ENCODE assay signal across 13 mouse cellular contexts in genomic region chr4:150748099-150749000, GRCm38 (mm10).
A peak's percentile ranks its signal among the peaks of the same experiment; 100 is the strongest.
DNase-seq lines count a peak whose midpoint lies in the region; ATAC-seq and TF ChIP-seq lines count a peak whose summit lies in the region.
"Had no signal": no experiment of that assay in that cellular context is flagged by ENCODE, and none has a peak within 500 bp of the region (broad histone marks: within the 10 kb centered on the region; RNA-seq: fewer than 3 reads in every experiment).

No protein-coding gene starts in this region.

- H3K4me2 ChIP-seq in liver, embryonic 11.5 days, result no peak overlapping the region
- H3K4me2 ChIP-seq in heart, embryonic 16.5 days (ENCODE audit: low read depth, low read length), result no peak overlapping the region; the same call in 1 of the 2 replicates
- no peak overlapping the region for H3K4me2 ChIP-seq in stomach, embryonic 15.5 days
- H3K4me2 ChIP-seq: embryonic facial prominence, embryonic 15.5 days; midbrain, embryonic 13.5 days had no signal

- WGBS in liver, adult 2 months, result 62% methylated on average over 13 of the region's 13 CpGs
- 35% methylated on average over 13 of the region's 13 CpGs for WGBS in liver, embryonic 11.5 days
- 17% methylated on average over 13 of the region's 13 CpGs for WGBS in heart, embryonic 16.5 days
- 38% methylated on average over 13 of the region's 13 CpGs for WGBS in stomach, embryonic 15.5 days
- WGBS in midbrain, embryonic 10.5 days, result 78% methylated on average over 13 of the region's 13 CpGs

- H3K4me3 ChIP-seq in liver, adult 2 months (ENCODE audit: insufficient read depth, low read depth, low read length), result no peak overlapping the region
- no peak overlapping the region for H3K4me3 ChIP-seq in liver, embryonic 11.5 days (ENCODE audit: low read depth, low read length)
- no peak overlapping the region for H3K4me3 ChIP-seq in heart, embryonic 16.5 days (ENCODE audit: low read length)
- no peak overlapping the region for H3K4me3 ChIP-seq in stomach, embryonic 15.5 days (replicated peaks)
- H3K4me3 ChIP-seq in midbrain, embryonic 10.5 days, result no peak overlapping the region
- H3K4me3 ChIP-seq: embryonic facial prominence, embryonic 15.5 days; left cerebral cortex, adult 2 months; midbrain, embryonic 13.5 days had no signal

- no peak for TF ChIP-seq CTCF in liver, adult 2 months (IDR thresholded peaks at IDR 0.05; ENCODE audit: low read depth, low read length)

- no peaks in the 10 kb centered on the region for H3K9me3 ChIP-seq in liver, embryonic 11.5 days (ENCODE audit: control insufficient read depth, low read length)
- no peaks in the 10 kb centered on the region for H3K9me3 ChIP-seq in heart, embryonic 16.5 days (replicated peaks; ENCODE audit: control insufficient read depth, low read length)
- no peaks in the 10 kb centered on the region for H3K9me3 ChIP-seq in stomach, embryonic 15.5 days
- H3K9me3 ChIP-seq in midbrain, embryonic 10.5 days (replicated peaks), result no peaks in the 10 kb centered on the region
- H3K9me3 ChIP-seq: embryonic facial prominence, embryonic 15.5 days; midbrain, embryonic 13.5 days had no signal

- ATAC-seq in liver, embryonic 11.5 days (replicated peaks; ENCODE audit: low FRiP score), result no peak
- peak; percentile 74 for ATAC-seq in heart, embryonic 16.5 days (replicated peaks; ENCODE audit: extremely low read depth, insufficient read depth, low FRiP score)
- peak; percentile 75 for ATAC-seq in stomach, embryonic 15.5 days (ENCODE audit: insufficient read depth, low FRiP score, low read depth)
- ATAC-seq: hindbrain, postnatal 0 days; liver, postnatal 0 days; midbrain, embryonic 13.5 days had no signal

- peaks cover 24% of the 10 kb centered on the region for H3K4me1 ChIP-seq in liver, adult 2 months (ENCODE audit: control insufficient read depth, insufficient read depth, low read length)
- peaks cover 9% of the 10 kb centered on the region for H3K4me1 ChIP-seq in liver, embryonic 11.5 days (replicated peaks; ENCODE audit: control insufficient read depth, insufficient read depth, low read length)
- peaks cover 25% of the 10 kb centered on the region for H3K4me1 ChIP-seq in heart, embryonic 16.5 days (ENCODE audit: control insufficient read depth, insufficient read depth, low read length)
- peaks cover 13% of the 10 kb centered on the region for H3K4me1 ChIP-seq in stomach, embryonic 15.5 days
- H3K4me1 ChIP-seq in midbrain, embryonic 10.5 days, result peaks cover 20% of the 10 kb centered on the region

- peak overlapping the region; percentile 66 for H3K27ac ChIP-seq in liver, adult 2 months (replicated peaks; ENCODE audit: insufficient read depth, low read depth, low read length)
- no peak overlapping the region for H3K27ac ChIP-seq in liver, embryonic 11.5 days (ENCODE audit: low read depth, low read length)
- H3K27ac ChIP-seq in heart, embryonic 16.5 days (ENCODE audit: low read length), result peak overlapping the region; percentile 29
- peak overlapping the region; percentile 66 for H3K27ac ChIP-seq in stomach, embryonic 15.5 days
- no peak overlapping the region for H3K27ac ChIP-seq in midbrain, embryonic 10.5 days (replicated peaks)
- H3K27ac ChIP-seq: embryonic facial prominence, embryonic 15.5 days; hindbrain, postnatal 0 days; left cerebral cortex, adult 2 months; midbrain, embryonic 13.5 days had no signal

- no peaks in the 10 kb centered on the region for H3K79me2 ChIP-seq in liver, adult 2 months (ENCODE audit: control insufficient read depth, insufficient read depth, low read length)

- no peaks in the 10 kb centered on the region for H3K36me3 ChIP-seq in liver, adult 2 months (ENCODE audit: control insufficient read depth, insufficient read depth, low read length)
- H3K36me3 ChIP-seq in liver, embryonic 11.5 days (ENCODE audit: control insufficient read depth, insufficient read depth, low read length), result no peaks in the 10 kb centered on the region
- H3K36me3 ChIP-seq in heart, embryonic 16.5 days (ENCODE audit: control insufficient read depth, insufficient read depth), result no peaks in the 10 kb centered on the region
- no peaks in the 10 kb centered on the region for H3K36me3 ChIP-seq in stomach, embryonic 15.5 days
- H3K36me3 ChIP-seq in midbrain, embryonic 10.5 days, result no peaks in the 10 kb centered on the region
- H3K36me3 ChIP-seq: embryonic facial prominence, embryonic 15.5 days; midbrain, embryonic 13.5 days had no signal

- H3K27me3 ChIP-seq in liver, adult 2 months (ENCODE audit: control insufficient read depth, insufficient read depth, low read length), result no peaks in the 10 kb centered on the region
- H3K27me3 ChIP-seq in liver, embryonic 11.5 days (replicated peaks; ENCODE audit: control insufficient read depth, insufficient read depth, low read length), result no peaks in the 10 kb centered on the region
- H3K27me3 ChIP-seq in heart, embryonic 16.5 days (ENCODE audit: control insufficient read depth, insufficient read depth, low read length), result no peaks in the 10 kb centered on the region
- H3K27me3 ChIP-seq in stomach, embryonic 15.5 days (replicated peaks), result no peaks in the 10 kb centered on the region
- no peaks in the 10 kb centered on the region for H3K27me3 ChIP-seq in midbrain, embryonic 10.5 days (ENCODE audit: low read depth, poor library complexity, severe bottlenecking)
- H3K27me3 ChIP-seq: embryonic facial prominence, embryonic 15.5 days; midbrain, embryonic 13.5 days had no signal

- DNase-seq in embryo, embryonic 10 days (ENCODE audit: low spot score), result peak; percentile 46
- DNase-seq in embryo, embryonic 11 days, result no peak
- DNase-seq in liver, adult 2 months (ENCODE audit: extremely low read depth, low read depth, low spot score), result peak; percentile 56
- DNase-seq in liver, embryonic 11.5 days (ENCODE audit: low spot score), result no peak
- no peak for DNase-seq in left cerebral cortex, postnatal 4 days
- DNase-seq in midbrain, embryonic 10.5 days (ENCODE audit: low spot score), result no peak
- DNase-seq: liver, postnatal 0 days had no signal

- intact Hi-C loops in left cerebral cortex, postnatal 4 days (cut with DNase I), result no loop called here

- 0 out of 2 replicates have a peak overlapping the region, but pooled peaks have one; percentile 6 for H3K9ac ChIP-seq in liver, adult 2 months (ENCODE audit: low read depth, low read length)
- H3K9ac ChIP-seq in liver, embryonic 11.5 days (ENCODE audit: low read depth, low read length), result no peak overlapping the region
- H3K9ac ChIP-seq in heart, embryonic 16.5 days (ENCODE audit: low read length), result 0 out of 2 replicates have a peak overlapping the region, but pooled peaks have one; percentile 15
- no peak overlapping the region for H3K9ac ChIP-seq in stomach, embryonic 15.5 days
- H3K9ac ChIP-seq: embryonic facial prominence, embryonic 15.5 days; liver, postnatal 0 days; midbrain, embryonic 13.5 days had no signal

- TF ChIP-seq POLR2A in liver, adult 2 months (IDR thresholded peaks at IDR 0.05; ENCODE audit: extremely low read depth, insufficient read depth, low read length), result no peak

Comparison
In these comparisons a context has a peak if more than half of its experiments do, and no peak if none do; other contexts are left out.
1. DNase-seq: peak in embryo, embryonic 10 days (single experiment) and liver, adult 2 months (single experiment); none in embryo, embryonic 11 days (single experiment), liver, embryonic 11.5 days (single experiment), left cerebral cortex, postnatal 4 days (single experiment) and midbrain, embryonic 10.5 days (single experiment).
2. H3K27ac ChIP-seq: peak in liver, adult 2 months (single experiment), heart, embryonic 16.5 days (single experiment) and stomach, embryonic 15.5 days (single experiment); none in liver, embryonic 11.5 days (single experiment) and midbrain, embryonic 10.5 days (single experiment).
3. H3K9ac ChIP-seq: peak in liver, adult 2 months (single experiment) and heart, embryonic 16.5 days (single experiment); none in liver, embryonic 11.5 days (single experiment) and stomach, embryonic 15.5 days (single experiment).